ENCODE assay signal across 15 mouse cellular contexts in the genomic region with DNA sequence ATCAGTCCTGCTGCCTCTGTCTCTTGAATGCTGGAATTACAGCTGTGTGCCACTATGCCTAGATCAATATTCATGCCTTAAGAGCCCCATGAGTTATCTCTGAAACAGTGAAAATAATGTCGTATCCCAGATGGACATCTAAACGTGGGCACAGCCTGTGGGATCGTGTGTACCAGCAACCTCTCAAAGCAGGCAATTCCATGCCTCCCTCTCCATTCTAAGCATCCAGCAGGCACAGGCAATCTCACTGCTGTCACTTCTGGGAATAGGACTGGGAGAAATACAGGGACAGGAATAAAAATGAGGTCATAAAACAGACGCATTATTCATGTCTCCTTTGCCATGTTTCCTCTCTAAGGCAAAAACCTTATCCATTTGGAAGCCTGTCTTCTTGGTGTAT. TPM values are rescaled to one million over a fixed set of nuclear protein-coding genes. Genes with fewer than 3 reads are reported as not detected.
"Had no signal": no experiment of that assay in that cellular context is flagged by ENCODE, and none has a peak within 500 bp of the region (broad histone marks: within the 10 kb centered on the region; RNA-seq: fewer than 3 reads in every experiment).

No protein-coding gene starts in this region.

- H3K4me2 ChIP-seq: liver, embryonic 11.5 days; liver, embryonic 15.5 days had no signal

- H3K9ac ChIP-seq: liver, embryonic 15.5 days had no signal

- ATAC-seq: inflammation-experienced regulatory T-cells, adult 6 months; intestine, postnatal 0 days had no signal

- H3K4me3 ChIP-seq: limb, embryonic 10.5 days; liver, embryonic 15.5 days; megakaryocyte, embryonic 14.5 days had no signal

- H3K9me3 ChIP-seq: limb, embryonic 10.5 days; liver, embryonic 15.5 days had no signal

- DNase-seq: kidney, postnatal 25 days; lung, adult 2 months; lung, postnatal 10 days; right cerebral cortex, postnatal 4 days; spleen, adult 18-20 months; thymus, adult 18-20 months; thymus, postnatal 14 days had no signal

- H3K36me3 ChIP-seq: limb, embryonic 10.5 days; liver, embryonic 15.5 days had no signal

- H3K4me1 ChIP-seq: liver, embryonic 15.5 days; megakaryocyte, embryonic 14.5 days had no signal

- H3K27me3 ChIP-seq: liver, embryonic 15.5 days; megakaryocyte, embryonic 14.5 days had no signal

- H3K27ac ChIP-seq: limb, embryonic 10.5 days; liver, embryonic 15.5 days; macrophage had no signal

RNA-seq across cellular contexts. Expression of a gene that starts 25.9 kb away (rescaled TPM):
- total RNA-seq: monocyte, adult 5-6 weeks had no signal
- polyA plus RNA-seq: inflammation-experienced regulatory T-cells, adult 6 months; macrophage had no signal
